Mouse (Mus musculus) lung, postnatal 4 days (tissue): ENCODE measurements at regions not wholly inside any gene's neighbourhood (a gene's known extent, or its start where the extent isn't known, plus 50 kb on each side); places are given as distances from the start of the nearest gene placed in this dataset.

Source experiments
- DNase-seq, 2 experiments: peaks; one replicate each; pipeline ENCODE4 v3.0.0; 2021

- DNase-seq = no peak
Observed at GRCm38 (mm10) chr1:69165202-69165601, 57.3 kb upstream of the Erbb4 start.
